Mouse (Mus musculus): ENCODE measurements around the gene Spryd4. TPM values are rescaled to one million over a fixed set of nuclear protein-coding genes. Genes with fewer than 3 reads are reported as not detected.
A peak's percentile ranks its signal among the peaks of the same experiment; 100 is the strongest.

The Spryd4 gene
- polyA plus RNA-seq, 1 experiment = 9.4 TPM

DNA sequence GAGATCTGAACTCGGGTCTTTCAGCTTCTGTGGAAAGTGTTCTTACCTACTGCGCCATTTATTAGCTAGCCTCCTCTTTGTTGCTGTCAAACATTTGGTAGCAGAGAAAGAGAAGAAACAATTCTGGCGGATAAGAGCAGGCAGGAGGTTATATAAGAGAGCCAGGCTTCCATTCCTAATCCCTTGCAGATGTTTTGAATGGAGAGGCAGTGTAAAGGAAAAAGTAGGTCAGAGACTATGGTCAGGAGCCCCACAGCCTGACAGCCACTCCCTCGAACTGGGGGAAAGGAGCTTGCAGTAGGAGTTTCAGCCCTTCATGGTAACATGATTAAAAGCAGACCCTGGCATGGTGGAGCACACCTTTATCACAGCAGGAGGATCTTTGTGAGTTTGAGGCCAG is 24.7 kb upstream of the Spryd4 start:
- 69% methylated on average over 4 of the region's 4 CpGs for WGBS
- no peaks in the 10 kb centered on the region for H3K36me3 ChIP-seq (ENCODE audit: control insufficient read depth, insufficient read depth, low read length)
- TF ChIP-seq CTCF (IDR thresholded peaks at IDR 0.05; ENCODE audit: extremely low read depth, insufficient read length, insufficient replicate concordance, low read depth, low read length) = no peak
- no peak overlapping the region for H3K4me3 ChIP-seq (ENCODE audit: low read depth, low read length)
- no peaks in the 10 kb centered on the region for H3K27me3 ChIP-seq (ENCODE audit: control insufficient read depth, insufficient read depth, low read length)
- no peak overlapping the region for H3K27ac ChIP-seq (ENCODE audit: insufficient read depth, low read depth, low read length)
- H3K4me1 ChIP-seq (ENCODE audit: control insufficient read depth, insufficient read depth, insufficient read length, low read length) = no peaks in the 10 kb centered on the region

DNA sequence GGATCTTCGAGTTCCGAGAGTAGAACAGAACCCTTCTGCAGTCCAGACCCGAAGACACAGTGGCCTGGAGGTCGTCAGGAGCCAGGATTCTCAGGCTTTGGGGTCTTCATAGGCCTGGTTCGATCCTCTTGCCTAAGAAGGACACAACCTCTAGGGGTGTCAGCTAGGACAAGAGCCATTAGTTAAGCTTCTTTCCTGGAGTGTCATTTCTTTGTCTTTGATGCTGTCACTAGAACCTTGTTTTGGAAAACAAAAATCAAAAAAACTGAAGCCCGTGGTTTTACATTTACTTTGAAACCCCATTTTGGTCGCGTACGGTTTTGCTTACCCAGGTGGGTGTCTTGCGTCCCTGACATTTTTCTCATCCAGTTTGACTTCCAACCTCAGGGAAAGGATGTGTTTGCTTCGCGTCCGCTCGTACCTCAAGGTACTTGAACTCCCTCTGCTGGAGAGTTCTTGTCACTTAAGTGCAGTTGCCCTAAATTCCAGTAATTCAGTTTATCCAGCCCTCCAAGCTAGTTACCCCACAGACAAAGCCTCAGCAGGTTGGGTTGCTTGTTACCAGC is 20.9 kb upstream of the Spryd4 start:
- peak overlapping the region; percentile 87 for H3K27ac ChIP-seq (ENCODE audit: insufficient read depth, low read depth, low read length)
- no peaks in the 10 kb centered on the region for H3K27me3 ChIP-seq (ENCODE audit: control insufficient read depth, insufficient read depth, low read length)
- no peaks in the 10 kb centered on the region for H3K36me3 ChIP-seq (ENCODE audit: control insufficient read depth, insufficient read depth, low read length)
- peak; percentile 59; the same call in 1 of the 2 replicates for TF ChIP-seq CTCF (IDR thresholded peaks at IDR 0.05; ENCODE audit: extremely low read depth, insufficient read length, insufficient replicate concordance, low read depth, low read length)
- no peak for TF ChIP-seq POLR2A (IDR thresholded peaks at IDR 0.05; ENCODE audit: low read depth, low read length)
- WGBS = 0% methylated on average over 14 of the region's 14 CpGs
- no peaks in the 10 kb centered on the region for H3K4me1 ChIP-seq (ENCODE audit: control insufficient read depth, insufficient read depth, insufficient read length, low read length)
- peak overlapping the region; percentile 93 for H3K4me3 ChIP-seq (ENCODE audit: low read depth, low read length)

- TF ChIP-seq POLR2A (IDR thresholded peaks at IDR 0.05; ENCODE audit: low read depth, low read length) (peak; percentile 76; the same call in 1 of the 2 replicates), CTCF (IDR thresholded peaks at IDR 0.05; ENCODE audit: extremely low read depth, insufficient read length, insufficient replicate concordance, low read depth, low read length) (no peak)
- H3K36me3 ChIP-seq (ENCODE audit: control insufficient read depth, insufficient read depth, low read length) = no peaks in the 10 kb centered on the region
- H3K27me3 ChIP-seq (ENCODE audit: control insufficient read depth, insufficient read depth, low read length) = no peaks in the 10 kb centered on the region
- peak within 1 kb of the TSS; percentile 93 for H3K4me3 ChIP-seq (ENCODE audit: low read depth, low read length)
- H3K4me1 ChIP-seq (ENCODE audit: control insufficient read depth, insufficient read depth, insufficient read length, low read length) = no peaks in the 10 kb centered on the region
- under 1% methylated on average over 58 of the region's 58 CpGs for WGBS
- peak within 1 kb of the TSS; percentile 87 for H3K27ac ChIP-seq (ENCODE audit: insufficient read depth, low read depth, low read length)
Observed at GRCm38 (mm10) chr10:128231697-128232419, 20.3 kb upstream of the Spryd4 start, which contains the start of gene Timeless. Gene Timeless (plus strand): TSS chr10:128232065.

- TF ChIP-seq POLR2A (IDR thresholded peaks at IDR 0.05; ENCODE audit: low read depth, low read length) = no peak
- Histone ChIP-seq H3K4me1 (ENCODE audit: control insufficient read depth, insufficient read depth, insufficient read length, low read length) (no peaks in the 10 kb centered on the region), H3K27ac (ENCODE audit: insufficient read depth, low read depth, low read length) (peak overlapping the region; percentile 60; the same call in 1 of the 2 replicates), H3K27me3 (ENCODE audit: control insufficient read depth, insufficient read depth, low read length) (no peaks in the 10 kb centered on the region), H3K36me3 (ENCODE audit: control insufficient read depth, insufficient read depth, low read length) (no peaks in the 10 kb centered on the region), H3K4me3 (ENCODE audit: low read depth, low read length) (no peak overlapping the region)
- WGBS = 13% methylated on average over 5 of the region's 5 CpGs
Observed at GRCm38 (mm10) chr10:128231146-128231545, 19.5 kb upstream of the Spryd4 start.

- WGBS = 82% methylated on average over 12 of the region's 12 CpGs
- TF ChIP-seq CTCF (IDR thresholded peaks at IDR 0.05; ENCODE audit: extremely low read depth, insufficient read length, insufficient replicate concordance, low read depth, low read length) (no peak), POLR2A (IDR thresholded peaks at IDR 0.05; ENCODE audit: low read depth, low read length) (no peak)
- no peaks in the 10 kb centered on the region for H3K27me3 ChIP-seq (ENCODE audit: control insufficient read depth, insufficient read depth, low read length)
- H3K4me1 ChIP-seq (ENCODE audit: control insufficient read depth, insufficient read depth, insufficient read length, low read length) = no peaks in the 10 kb centered on the region
- no peak overlapping the region for H3K27ac ChIP-seq (ENCODE audit: insufficient read depth, low read depth, low read length)
- H3K4me3 ChIP-seq (ENCODE audit: low read depth, low read length) = no peak overlapping the region
- no peaks in the 10 kb centered on the region for H3K36me3 ChIP-seq (ENCODE audit: control insufficient read depth, insufficient read depth, low read length)
Observed at GRCm38 (mm10) chr10:128230582-128230981, 19.0 kb upstream of the Spryd4 start.

GRCm38 (mm10) chr10:128228009-128228408 is 16.4 kb upstream of the Spryd4 start:
- no peak overlapping the region for H3K4me3 ChIP-seq (ENCODE audit: low read depth, low read length)
- H3K36me3 ChIP-seq (ENCODE audit: control insufficient read depth, insufficient read depth, low read length) = no peaks in the 10 kb centered on the region
- H3K4me1 ChIP-seq (ENCODE audit: control insufficient read depth, insufficient read depth, insufficient read length, low read length) = no peaks in the 10 kb centered on the region
- no peaks in the 10 kb centered on the region for H3K27me3 ChIP-seq (ENCODE audit: control insufficient read depth, insufficient read depth, low read length)
- WGBS = 88% methylated on average over 8 of the region's 8 CpGs
- no peak overlapping the region for H3K27ac ChIP-seq (ENCODE audit: insufficient read depth, low read depth, low read length)
- TF ChIP-seq POLR2A (IDR thresholded peaks at IDR 0.05; ENCODE audit: low read depth, low read length) = no peak
- no peak for TF ChIP-seq CTCF (IDR thresholded peaks at IDR 0.05; ENCODE audit: extremely low read depth, insufficient read length, insufficient replicate concordance, low read depth, low read length)

- H3K27me3 ChIP-seq (ENCODE audit: control insufficient read depth, insufficient read depth, low read length) = no peaks in the 10 kb centered on the region
- TF ChIP-seq CTCF (IDR thresholded peaks at IDR 0.05; ENCODE audit: extremely low read depth, insufficient read length, insufficient replicate concordance, low read depth, low read length) (no peak), POLR2A (IDR thresholded peaks at IDR 0.05; ENCODE audit: low read depth, low read length) (no peak)
- 70% methylated on average over 9 of the region's 9 CpGs for WGBS
- H3K36me3 ChIP-seq (ENCODE audit: control insufficient read depth, insufficient read depth, low read length) = no peaks in the 10 kb centered on the region
- H3K4me1 ChIP-seq (ENCODE audit: control insufficient read depth, insufficient read depth, insufficient read length, low read length) = no peaks in the 10 kb centered on the region
- no peak overlapping the region for H3K4me3 ChIP-seq (ENCODE audit: low read depth, low read length)
- no peak overlapping the region for H3K27ac ChIP-seq (ENCODE audit: insufficient read depth, low read depth, low read length)
Observed at GRCm38 (mm10) chr10:128227592-128227991, 16.0 kb upstream of the Spryd4 start.
